Mouse (Mus musculus): ENCODE data around the gene Wfdc9.
"Not testable (repeated sequence)": the region's sequence is repeated elsewhere in the genome, so short reads cannot be mapped to it uniquely, and the experiment has no call there.

The Wfdc9 gene

DNA sequence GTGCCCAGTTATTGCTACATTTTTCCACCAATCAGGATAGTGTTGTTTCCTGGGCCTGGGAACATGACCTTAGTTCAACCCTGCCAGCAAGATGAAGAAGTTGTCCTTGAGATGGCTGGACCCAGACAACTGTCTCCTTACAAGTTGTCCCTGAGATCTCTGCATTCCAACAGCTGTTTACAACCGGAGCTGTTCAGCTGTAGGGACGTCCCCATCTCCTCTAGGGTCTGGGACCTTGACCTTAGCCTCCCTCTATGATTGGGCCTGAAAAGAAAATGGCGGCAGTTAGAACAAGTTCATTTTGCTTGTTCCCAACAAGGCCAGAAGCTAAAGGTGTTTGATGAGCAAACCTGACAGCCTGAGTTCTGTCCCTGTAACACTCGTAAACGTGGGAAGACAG lies 37.3 kb downstream of the Wfdc9 start:
- DNase-seq (ENCODE audit: low spot score): no peak

DNA sequence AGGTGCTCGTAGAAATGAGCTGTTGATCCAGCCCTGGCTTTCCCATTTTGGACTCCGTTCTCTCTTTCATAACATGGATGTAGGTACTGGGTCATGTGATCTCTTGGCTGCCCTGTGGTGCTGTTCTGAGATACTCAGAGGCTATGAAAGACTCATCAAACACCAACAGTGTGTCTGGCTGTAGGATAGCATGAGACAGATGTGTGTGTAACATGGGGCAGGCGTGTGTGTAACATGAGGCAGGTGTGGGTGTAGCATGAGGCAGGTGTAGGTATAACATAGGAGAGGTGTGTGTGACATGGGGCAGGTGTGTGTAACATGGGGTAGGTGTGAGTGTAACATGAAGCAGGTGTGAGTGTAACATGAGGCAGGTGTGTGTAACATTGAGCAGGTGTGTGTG lies 41.0 kb downstream of the Wfdc9 start:
- no peak for DNase-seq (ENCODE audit: low spot score)

DNA sequence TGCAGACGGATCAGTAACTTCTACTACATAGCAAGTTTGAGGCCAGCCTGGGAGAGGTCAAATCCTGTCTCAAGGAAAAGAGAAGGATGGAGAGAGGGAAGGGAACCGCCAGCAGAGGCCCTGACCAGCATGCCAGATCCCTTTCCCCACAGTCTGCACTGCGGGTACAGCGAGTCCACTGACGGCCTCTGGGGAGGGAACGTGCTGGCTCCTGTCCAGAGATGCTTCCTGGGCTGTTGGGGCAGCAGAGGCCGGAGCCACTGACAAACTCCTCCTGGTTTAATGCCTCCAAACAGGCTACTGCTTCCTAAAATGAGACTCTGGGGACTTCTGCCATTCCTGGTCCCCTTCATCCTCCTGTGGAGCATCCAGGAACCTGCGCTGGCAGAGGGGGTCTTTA lies 42.9 kb downstream of the Wfdc9 start, which contains the start of the genes Wfdc6b and Wfdc8:
Gene Wfdc6b (plus strand): TSS at position 52 of the 400 bp plus-strand sequence.
Gene Wfdc8 (minus strand): TSS at position 156 of the 400 bp plus-strand sequence.
- not testable (repeated sequence) for DNase-seq (ENCODE audit: low spot score)

DNA sequence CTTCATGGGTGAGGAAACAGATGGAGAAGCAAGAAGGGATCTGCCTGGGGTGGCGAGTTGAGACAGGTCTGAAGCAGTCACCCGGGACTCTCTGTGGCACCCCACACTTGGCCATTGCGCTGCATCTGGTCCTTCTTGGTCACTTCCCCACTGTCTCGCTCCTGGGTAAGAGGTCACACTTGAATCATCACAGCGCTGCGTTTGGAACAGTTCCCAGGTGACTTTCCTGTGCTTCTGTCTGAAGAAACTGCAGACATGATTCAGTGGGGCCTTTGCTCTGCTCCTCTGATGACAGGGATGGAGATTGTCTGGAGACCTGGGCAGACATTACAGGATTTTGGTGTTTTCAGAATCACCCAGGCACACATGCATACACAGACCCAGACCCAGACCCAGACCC lies 47.6 kb downstream of the Wfdc9 start:
- no peak for DNase-seq (ENCODE audit: low spot score)

DNA sequence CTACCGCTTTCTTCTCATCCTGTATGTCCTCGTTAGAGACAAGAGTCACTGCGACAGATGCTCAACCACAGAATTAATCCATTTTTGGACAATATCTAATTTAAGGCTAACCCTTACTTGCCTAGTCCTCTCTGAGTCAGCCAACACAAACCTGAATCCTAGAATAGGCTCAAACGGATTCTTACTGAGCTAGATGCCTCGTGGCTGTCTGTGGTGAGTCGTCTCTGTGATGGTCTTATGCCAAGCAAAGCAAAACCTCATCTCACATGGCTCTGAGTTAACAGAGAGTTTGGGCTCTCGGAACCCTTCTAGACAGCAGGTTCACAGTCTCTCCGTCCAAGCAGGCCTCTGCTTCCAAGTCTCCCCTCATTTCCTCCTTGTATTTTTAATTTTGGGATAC lies 52.0 kb downstream of the Wfdc9 start:
- no peak for DNase-seq (ENCODE audit: low spot score)

DNA sequence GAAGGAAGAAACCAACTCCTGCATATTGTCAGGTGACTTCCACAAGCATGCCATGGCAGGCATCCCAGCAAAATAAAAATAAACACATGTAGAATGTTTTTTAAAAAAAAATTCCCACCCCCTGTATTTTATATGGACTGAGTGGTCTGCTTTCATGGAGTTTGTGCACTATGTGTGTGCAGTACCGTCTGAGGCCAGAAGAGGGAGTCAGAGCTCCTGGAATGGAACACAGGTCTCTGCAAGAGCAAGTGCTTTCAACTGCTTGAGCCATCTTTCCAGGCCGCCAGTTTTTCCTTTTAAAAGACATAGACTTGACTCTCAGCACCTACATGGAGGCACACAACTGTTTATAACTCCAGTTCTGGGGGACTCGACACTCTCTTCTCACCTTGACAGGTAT lies 52.9 kb downstream of the Wfdc9 start:
- DNase-seq (ENCODE audit: low spot score): no peak

DNA sequence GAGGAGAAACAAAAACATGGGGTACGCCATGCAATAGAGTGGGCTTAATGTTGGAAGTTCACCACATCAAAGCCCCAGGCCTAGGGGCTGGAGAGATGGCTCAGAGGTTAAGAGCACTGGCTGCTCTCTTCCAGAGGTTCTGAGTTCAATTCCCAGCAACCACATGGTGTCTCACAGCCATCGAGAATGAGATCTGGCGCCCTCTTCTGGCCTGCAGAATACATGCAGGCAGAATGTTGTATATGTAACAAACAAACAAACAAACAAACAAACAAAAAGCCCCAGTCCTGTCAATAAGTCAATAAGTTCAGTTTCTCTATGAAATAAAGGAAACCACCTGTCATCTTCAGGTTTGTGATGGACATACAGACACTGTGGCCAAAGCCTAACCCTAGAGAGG lies 56.2 kb downstream of the Wfdc9 start:
- DNase-seq (ENCODE audit: low spot score): no peak

Data from layer of hippocampus, adult 11-12 months (tissue).